Mouse (Mus musculus) thymus, adult 2 months (tissue): ENCODE data around the gene Stk10.

Experiments
- CTCF ChIP-seq: fragments of 200-500 bp; IDR thresholded peaks from 2 replicates; pipeline ENCODE4 v1.5.1; 2012; ENCODE audit warnings: mild to moderate bottlenecking, control low read depth, low read length, moderate library complexity, borderline replicate concordance; ENCODE audit not compliant: control insufficient read depth, poor library complexity, insufficient read depth; ENCODE audit errors: extremely low read depth
- POLR2A ChIP-seq: fragments of 200-500 bp; IDR thresholded peaks from 2 replicates; pipeline ENCODE4 v1.6.1; 2012; ENCODE audit warnings: mild to moderate bottlenecking, low read length, control low read depth, moderate library complexity; ENCODE audit not compliant: control insufficient read depth, poor library complexity, insufficient read depth; ENCODE audit errors: extremely low read depth

DNA sequence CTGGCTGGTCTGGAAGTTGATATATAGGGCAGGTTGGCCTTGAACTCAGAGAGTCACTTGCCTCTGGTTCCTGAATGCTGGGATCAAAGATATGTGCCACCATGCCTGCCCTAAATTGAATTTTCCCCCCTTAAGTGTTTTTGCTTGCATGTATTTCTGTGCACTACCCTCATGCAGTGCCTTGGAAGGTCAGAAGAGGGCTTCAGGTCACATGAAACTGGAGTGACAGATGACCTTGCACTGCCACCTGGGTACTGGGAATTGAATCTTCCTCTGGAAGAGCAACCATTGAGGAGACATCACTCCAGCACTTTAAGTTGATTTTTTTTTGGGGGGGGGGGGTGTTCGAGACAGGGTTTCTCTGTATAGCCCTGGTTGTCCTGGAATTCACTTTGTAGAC lies 3.0 kb upstream of the Stk10 start:
- TF ChIP-seq POLR2A (no peak), CTCF (no peak)
